Mouse (Mus musculus): ENCODE measurements at regions not wholly inside any gene's neighbourhood (a gene's known extent, or its start where the extent isn't known, plus 50 kb on each side); places are given as distances from the start of the nearest gene placed in this dataset.

DNA sequence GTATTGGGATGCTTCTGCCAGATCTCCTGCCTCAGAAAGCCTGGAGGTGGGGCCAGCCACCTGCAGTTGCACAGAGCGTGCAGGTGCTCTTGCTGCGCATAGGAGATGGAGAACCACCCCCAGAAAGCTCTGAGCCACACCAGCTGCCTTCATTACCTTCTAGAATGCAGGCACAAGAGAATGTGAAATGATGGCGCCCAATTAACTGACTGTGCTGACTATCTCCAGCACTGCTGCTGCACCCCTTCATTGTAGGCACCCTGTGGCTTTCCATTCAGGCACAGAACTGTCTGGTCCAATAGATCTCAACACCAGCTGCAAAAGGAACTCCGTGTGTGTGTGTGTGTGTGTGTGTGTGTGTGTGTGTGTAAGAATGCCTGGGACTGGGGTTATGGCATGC lies 138.6 kb downstream of the H2al1j start:
- TF ChIP-seq CTCF (IDR thresholded peaks at IDR 0.05; ENCODE audit: low read depth, low read length) (no peak), EP300 (IDR thresholded peaks at IDR 0.05; ENCODE audit: insufficient read depth, low read depth, low read length) (no peak), POLR2A (IDR thresholded peaks at IDR 0.05; ENCODE audit: insufficient read depth, low read length) (no peak)
